Mouse (Mus musculus) forebrain, embryonic 11.5 days (tissue): ENCODE results near the gene C1qb. TPM values are rescaled to one million over a fixed set of nuclear protein-coding genes. Genes with fewer than 3 reads are reported as not detected.

Source experiments
- ATAC-seq: fragments of 200-750 bp; cut with Nextera tagmentation; replicated peaks from 2 replicates; pipeline ENCODE4 v1.8.0; 2017; ENCODE audit warnings: moderate TSS enrichment; ENCODE audit not compliant: low FRiP score
- DNase-seq: peaks from one replicate; pipeline ENCODE4 v3.0.0-alpha.2; 2017; ENCODE audit warnings: low spot score
- H3K27ac ChIP-seq: fragments of 300-500 bp; sonication (generic); 2 replicates; pipeline ENCODE4 v1.5.1; 2014; ENCODE audit warnings: low read depth, low read length
- H3K27me3 ChIP-seq: fragments of 300-500 bp; sonication (generic); 2 replicates; pipeline ENCODE4 v1.6.1; 2014; ENCODE audit warnings: mild to moderate bottlenecking, low read length, mixed read lengths; ENCODE audit not compliant: control insufficient read depth, insufficient read depth
- H3K36me3 ChIP-seq: fragments of 300-500 bp; sonication (generic); 2 replicates; pipeline ENCODE4 v1.6.1; 2014; ENCODE audit warnings: mild to moderate bottlenecking, low read length, moderate library complexity, mixed read lengths; ENCODE audit not compliant: control insufficient read depth, insufficient read depth
- H3K4me1 ChIP-seq: fragments of 300-500 bp; sonication (generic); replicated peaks from 2 replicates; pipeline ENCODE4 v1.6.1; 2014; ENCODE audit warnings: low read length, mixed read lengths; ENCODE audit not compliant: control insufficient read depth, insufficient read depth
- H3K4me2 ChIP-seq: fragments of 300-500 bp; sonication (generic); 2 replicates; pipeline ENCODE4 v1.6.1; 2014; ENCODE audit warnings: low read depth, mild to moderate bottlenecking, low read length, moderate library complexity, mixed read lengths; ENCODE audit not compliant: severe bottlenecking
- H3K4me3 ChIP-seq: fragments of 300-500 bp; sonication (generic); 2 replicates; pipeline ENCODE4 v1.5.1; 2014; ENCODE audit warnings: low read depth, low read length
- H3K9ac ChIP-seq: fragments of 300-500 bp; sonication (generic); 2 replicates; pipeline ENCODE4 v1.6.1; 2014; ENCODE audit warnings: low read length
- H3K9me3 ChIP-seq: fragments of 300-500 bp; sonication (generic); 2 replicates; pipeline ENCODE4 v1.6.1; 2016; ENCODE audit warnings: low read length, mixed read lengths; ENCODE audit not compliant: control insufficient read depth
- WGBS: fragments of 180-500 bp; shearing (Covaris S2); extraction: QIAGEN DNeasy Blood & Tissue Kit; methylation state at CpG from one replicate; pipeline ENCODE4 v1.1.7; 2014; 5-methylcytosine and 5-hydroxymethylcytosine counted together
- polyA plus RNA-seq: library from polyadenylated mRNA; unstranded; fragments of >200 nt; fragmentation: Nextera tagmentation; extraction: Ambion mirVana; gene quantifications from 2 replicates; pipeline ENCODE4 v1.2.1, GENCODE M21; 2014

Gene C1qb
- polyA plus RNA-seq, 1 experiment from 2014 or later: 21.1 TPM

- WGBS: 79% methylated on average over 9 of the region's 9 CpGs
- H3K27me3 ChIP-seq: peaks cover 12% of the 10 kb centered on the region
Observed at GRCm38 (mm10) chr4:136898637-136899036, 12.7 kb upstream of the C1qb start, which contains the start of gene C1qa. TSS of gene C1qa (minus strand) at chr4:136898803.

DNA sequence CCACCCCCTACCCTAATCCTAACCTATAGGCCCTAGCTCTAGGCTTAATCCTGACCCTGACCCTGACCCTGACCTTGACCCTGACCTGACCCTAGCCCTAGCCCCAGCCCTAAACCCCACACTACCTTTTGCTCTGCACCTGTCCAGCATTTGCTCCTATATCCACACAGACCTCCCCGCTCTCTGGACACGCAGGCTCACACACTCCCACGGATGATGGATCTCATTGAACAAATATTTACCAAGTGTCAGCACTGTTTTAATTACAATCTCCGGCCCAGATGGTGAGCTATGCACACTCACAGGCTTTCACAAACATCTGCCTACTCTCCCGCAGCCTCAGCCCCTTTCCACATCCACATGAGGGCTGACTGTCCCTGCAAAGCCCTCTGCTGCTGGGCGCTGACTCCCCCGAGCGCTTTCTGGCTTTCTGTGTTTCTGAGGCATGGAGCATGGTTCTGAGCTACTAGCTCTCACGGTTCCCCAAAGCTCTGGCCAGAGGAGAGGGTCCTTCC lies 12.2 kb upstream of the C1qb start:
- no peaks in the 10 kb centered on the region for H3K36me3 ChIP-seq
- H3K27ac ChIP-seq: no peak overlapping the region
- peaks cover 12% of the 10 kb centered on the region for H3K27me3 ChIP-seq
- 74% methylated on average over 9 of the region's 9 CpGs for WGBS
- H3K9me3 ChIP-seq: no peaks in the 10 kb centered on the region
- no peak overlapping the region for H3K4me2 ChIP-seq
- peaks cover 5% of the 10 kb centered on the region; the same call in 1 of the 2 replicates for H3K4me1 ChIP-seq
- DNase-seq (no peak), ATAC-seq (no peak)
- H3K9ac ChIP-seq: no peak overlapping the region
- no peak overlapping the region for H3K4me3 ChIP-seq

More at GRCm38 (mm10) chr4:136898637-136899036, 12.7 kb upstream of the C1qb start, which contains the start of gene C1qa:
- Histone ChIP-seq H3K4me2 (no peak within 1 kb of the TSS), H3K27ac (no peak within 1 kb of the TSS), H3K9me3 (no peaks in the 10 kb centered on the region), H3K4me1 (peaks cover 5% of the 10 kb centered on the region; the same call in 1 of the 2 replicates), H3K4me3 (no peak within 1 kb of the TSS), H3K36me3 (no peaks in the 10 kb centered on the region), H3K9ac (no peak within 1 kb of the TSS)
- DNase-seq (no peak), ATAC-seq (no peak)

DNA sequence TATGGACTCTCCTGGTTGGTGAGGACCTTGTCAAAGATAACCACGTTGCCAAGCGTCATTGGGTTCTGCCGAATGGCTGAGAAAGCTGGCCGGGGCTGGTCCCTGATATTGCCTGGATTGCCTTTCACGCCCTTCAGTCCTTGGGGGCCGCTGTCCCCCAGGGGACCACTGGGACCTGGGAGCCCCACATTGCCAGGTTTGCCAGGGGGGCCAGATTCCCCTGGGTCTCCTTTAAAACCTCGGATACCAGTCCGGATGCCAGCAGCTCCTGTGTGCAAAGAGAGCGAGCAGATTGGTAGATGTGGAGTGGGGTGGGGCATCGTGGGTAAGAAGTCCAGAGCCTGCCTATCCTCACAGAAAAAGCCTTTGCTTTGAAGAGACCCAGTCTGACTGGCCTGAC lies 10.5 kb upstream of the C1qb start:
- Histone ChIP-seq H3K36me3 (no peaks in the 10 kb centered on the region), H3K4me1 (peaks cover 5% of the 10 kb centered on the region; the same call in 1 of the 2 replicates), H3K9ac (no peak overlapping the region), H3K4me3 (no peak overlapping the region), H3K27me3 (peaks cover 12% of the 10 kb centered on the region), H3K9me3 (no peaks in the 10 kb centered on the region), H3K27ac (no peak overlapping the region), H3K4me2 (0 out of 2 replicates have a peak overlapping the region, but pooled peaks have one; percentile 32)
- DNase-seq (no peak), ATAC-seq (no peak)
- WGBS: 38% methylated on average over 10 of the region's 10 CpGs

DNA sequence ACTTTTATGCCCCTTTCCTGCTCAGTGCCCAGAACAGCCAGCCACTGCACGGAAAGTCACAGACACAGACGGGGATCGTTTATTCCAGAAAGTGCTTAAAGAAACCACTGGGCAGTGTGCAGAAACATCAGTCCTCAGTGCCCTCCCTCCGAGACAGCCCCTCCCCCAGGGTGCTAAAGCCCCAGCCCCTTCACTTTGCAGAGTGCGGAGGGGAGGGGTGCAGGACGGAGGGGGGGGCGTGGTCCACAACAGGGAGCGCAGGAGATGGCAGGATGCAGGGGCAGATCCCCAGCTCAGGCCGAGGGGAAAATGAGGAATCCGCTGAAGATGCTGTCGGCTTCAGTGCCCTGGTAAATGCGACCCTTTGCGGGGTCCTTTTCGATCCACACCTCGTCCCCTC lies 9.9 kb upstream of the C1qb start:
- H3K27ac ChIP-seq: no peak overlapping the region
- H3K9ac ChIP-seq: no peak overlapping the region; the same call in 1 of the 2 replicates
- H3K4me3 ChIP-seq: no peak overlapping the region
- WGBS: 4% methylated on average over 15 of the region's 15 CpGs
- H3K9me3 ChIP-seq: no peaks in the 10 kb centered on the region
- peaks cover 12% of the 10 kb centered on the region for H3K27me3 ChIP-seq
- DNase-seq: no peak
- peak overlapping the region; percentile 32 for H3K4me2 ChIP-seq
- no peaks in the 10 kb centered on the region for H3K36me3 ChIP-seq
- ATAC-seq: no peak
- peaks cover 5% of the 10 kb centered on the region; the same call in 1 of the 2 replicates for H3K4me1 ChIP-seq

GRCm38 (mm10) chr4:136894821-136895220 lies 8.8 kb upstream of the C1qb start:
- no peak overlapping the region for H3K4me2 ChIP-seq
- peaks cover 12% of the 10 kb centered on the region for H3K27me3 ChIP-seq
- DNase-seq (no peak), ATAC-seq (no peak)
- no peak overlapping the region for H3K27ac ChIP-seq
- H3K4me1 ChIP-seq: peaks cover 5% of the 10 kb centered on the region; the same call in 1 of the 2 replicates
- H3K9ac ChIP-seq: no peak overlapping the region
- H3K9me3 ChIP-seq: no peaks in the 10 kb centered on the region
- H3K36me3 ChIP-seq: no peaks in the 10 kb centered on the region
- WGBS: 65% methylated on average over 4 of the region's 4 CpGs
- no peak overlapping the region for H3K4me3 ChIP-seq

DNA sequence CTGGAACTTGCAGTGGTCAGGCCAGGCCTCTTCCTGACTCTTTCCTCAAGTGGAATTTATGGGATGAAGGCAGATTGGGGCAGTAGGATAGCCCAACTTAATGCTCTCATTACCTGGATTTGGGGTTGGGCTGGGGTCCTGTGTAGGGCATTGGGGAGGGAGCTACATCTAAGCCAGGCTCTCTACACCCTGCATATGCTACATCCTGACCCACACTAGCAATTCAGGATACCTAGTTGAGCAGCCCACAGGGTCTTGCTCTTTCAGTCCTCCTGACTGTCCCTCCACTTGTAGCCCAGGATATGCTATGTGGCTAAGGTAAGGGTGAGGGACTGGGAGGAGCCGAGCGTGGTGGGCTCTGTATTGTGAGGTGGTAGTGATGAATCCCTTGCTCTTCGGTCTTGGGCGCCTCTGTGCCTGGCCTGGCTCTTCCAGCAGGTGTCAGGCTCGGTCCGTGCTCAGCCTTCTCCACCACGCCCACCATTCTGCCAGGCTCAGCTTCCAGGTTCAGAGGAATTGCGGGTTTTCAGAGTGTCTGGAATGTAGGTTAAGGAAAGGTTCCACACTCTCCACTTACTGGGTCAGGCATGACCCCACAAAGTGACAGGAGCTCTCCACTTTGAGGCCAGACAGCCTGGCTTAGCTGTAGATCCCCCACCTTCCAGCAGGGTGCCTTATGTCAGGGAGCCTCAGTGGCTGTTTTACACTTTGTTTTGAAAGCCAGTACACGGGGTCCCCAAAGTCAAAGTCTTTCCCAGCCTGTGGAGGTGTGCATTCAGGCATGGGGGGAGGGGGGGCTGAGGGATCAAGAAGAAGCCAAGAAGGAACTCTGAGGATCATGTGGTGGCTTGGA lies 7.9 kb upstream of the C1qb start:
- WGBS: 5% methylated on average over 9 of the region's 9 CpGs
- no peaks in the 10 kb centered on the region for H3K9me3 ChIP-seq
- ATAC-seq: no peak
- no peak overlapping the region for H3K4me3 ChIP-seq
- H3K36me3 ChIP-seq: no peaks in the 10 kb centered on the region
- H3K4me2 ChIP-seq: no peak overlapping the region
- H3K27ac ChIP-seq: no peak overlapping the region
- H3K27me3 ChIP-seq: peaks cover 12% of the 10 kb centered on the region
- no peak overlapping the region for H3K9ac ChIP-seq
- peaks cover 5% of the 10 kb centered on the region; the same call in 1 of the 2 replicates for H3K4me1 ChIP-seq
- peak; percentile 81 for DNase-seq

- H3K9me3 ChIP-seq: no peaks in the 10 kb centered on the region
- H3K4me2 ChIP-seq: no peak within 1 kb of the TSS
- H3K36me3 ChIP-seq: no peaks in the 10 kb centered on the region
- DNase-seq: no peak
- H3K27ac ChIP-seq: no peak within 1 kb of the TSS
- H3K9ac ChIP-seq: no peak within 1 kb of the TSS
- H3K4me3 ChIP-seq: no peak within 1 kb of the TSS
- H3K27me3 ChIP-seq: peaks cover 12% of the 10 kb centered on the region
- H3K4me1 ChIP-seq: peaks cover 5% of the 10 kb centered on the region; the same call in 1 of the 2 replicates
- 54% methylated on average over 5 of the region's 5 CpGs for whole genome bisulfite sequencing
- ATAC-seq: no peak
Observed at GRCm38 (mm10) chr4:136892811-136893210, 6.8 kb upstream of the C1qb start, which contains the start of gene C1qc. TSS of gene C1qc (minus strand) at chr4:136893065.

GRCm38 (mm10) chr4:136892371-136892770 lies 6.4 kb upstream of the C1qb start:
- DNase-seq: no peak
- Histone ChIP-seq H3K36me3 (no peaks in the 10 kb centered on the region), H3K4me3 (no peak overlapping the region), H3K27me3 (peaks cover 12% of the 10 kb centered on the region), H3K4me1 (peaks cover 5% of the 10 kb centered on the region; the same call in 1 of the 2 replicates), H3K9me3 (no peaks in the 10 kb centered on the region), H3K27ac (no peak overlapping the region), H3K9ac (no peak overlapping the region), H3K4me2 (no peak overlapping the region)
- no peak for ATAC-seq
- WGBS: 59% methylated on average over 7 of the region's 7 CpGs
